Mouse (Mus musculus) thymus, adult 2 months (tissue): ENCODE measurements around the gene Fam160a2. TPM values are rescaled to one million over a fixed set of nuclear protein-coding genes. Genes with fewer than 3 reads are reported as not detected.

ENCODE experiments used
- DNase-seq: peaks from one replicate; pipeline ENCODE4 v3.0.0; 2021
- H3K27ac ChIP-seq: fragments of 200-500 bp; 2 replicates; pipeline ENCODE4 v1.5.1; 2012; ENCODE audit warnings: low read length, control low read depth; ENCODE audit not compliant: control insufficient read depth, insufficient read depth
- H3K27me3 ChIP-seq: fragments of 200-500 bp; 2 replicates; pipeline ENCODE4 v1.6.1; 2012; ENCODE audit warnings: mild to moderate bottlenecking, low read length, moderate library complexity, mixed read lengths; ENCODE audit not compliant: control insufficient read depth, insufficient read depth
- H3K36me3 ChIP-seq: fragments of 200-500 bp; 2 replicates; pipeline ENCODE4 v1.6.1; 2012; ENCODE audit warnings: mild to moderate bottlenecking, low read length, moderate library complexity; ENCODE audit not compliant: control insufficient read depth, insufficient read depth
- H3K4me1 ChIP-seq: fragments of 200-500 bp; replicated peaks from 2 replicates; pipeline ENCODE4 v1.6.1; 2012; ENCODE audit warnings: low read length; ENCODE audit not compliant: control insufficient read depth, insufficient read depth
- H3K4me3 ChIP-seq: fragments of 200-500 bp; 2 replicates; pipeline ENCODE4 v1.5.1; 2012; ENCODE audit warnings: mild to moderate bottlenecking, low read length, control low read depth, moderate library complexity; ENCODE audit not compliant: control insufficient read depth, insufficient read depth
- CTCF ChIP-seq: fragments of 200-500 bp; IDR thresholded peaks from 2 replicates; pipeline ENCODE4 v1.5.1; 2012; ENCODE audit warnings: mild to moderate bottlenecking, control low read depth, low read length, moderate library complexity, borderline replicate concordance; ENCODE audit not compliant: control insufficient read depth, poor library complexity, insufficient read depth; ENCODE audit errors: extremely low read depth
- POLR2A ChIP-seq: fragments of 200-500 bp; IDR thresholded peaks from 2 replicates; pipeline ENCODE4 v1.6.1; 2012; ENCODE audit warnings: mild to moderate bottlenecking, low read length, control low read depth, moderate library complexity; ENCODE audit not compliant: control insufficient read depth, poor library complexity, insufficient read depth; ENCODE audit errors: extremely low read depth
- WGBS: fragments of 180-500 bp; shearing (Covaris S2); methylation state at CpG from one replicate; pipeline ENCODE4 v1.1.7; 2018; 5-methylcytosine and 5-hydroxymethylcytosine counted together
- polyA plus RNA-seq: library from polyadenylated mRNA; depleted of rRNA; stranded (reverse); fragments of >200 nt; gene quantifications from 2 replicates; pipeline ENCODE4 v1.2.3, GENCODE M21; 2012; rRNA removed

The Fam160a2 gene
- polyA plus RNA-seq = 36.6 and 52.6 TPM in 2 replicates

- Histone ChIP-seq H3K4me1 (peaks cover 10% of the 10 kb centered on the region), H3K4me3 (peak within 1 kb of the TSS; percentile 67), H3K27me3 (no peaks in the 10 kb centered on the region), H3K36me3 (no peaks in the 10 kb centered on the region), H3K27ac (no peak within 1 kb of the TSS)
- DNase-seq = peak; percentile 97
- 1% methylated on average over 55 of the region's 55 CpGs for WGBS
- TF ChIP-seq CTCF = peak; percentile 47; the same call in 1 of the 2 replicates
- peak; percentile 35; the same call in 1 of the 2 replicates for TF ChIP-seq POLR2A
Measured at GRCm38 (mm10) chr7:105399935-105400624, at the start of gene Fam160a2. Fam160a2 (minus strand) TSS chr7:105400054.

DNA sequence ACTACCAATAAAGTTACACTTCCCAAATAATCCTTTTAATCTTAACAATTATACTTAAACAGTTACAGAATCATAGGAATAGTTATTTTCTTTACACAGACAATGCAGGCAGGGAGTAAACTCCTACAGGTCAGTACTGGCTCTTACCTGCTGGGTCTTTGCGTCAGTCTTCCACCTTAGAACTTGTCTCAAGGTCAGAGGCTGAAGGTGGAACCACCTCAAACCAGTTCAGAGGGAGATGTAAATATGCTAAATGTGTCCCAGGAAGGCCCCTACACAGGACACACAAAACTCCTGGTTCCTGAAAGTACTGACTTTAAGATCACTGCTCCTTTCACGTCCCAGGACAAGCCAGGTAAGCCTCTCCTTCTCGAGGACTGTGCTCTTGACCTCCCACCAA lies 45.2 kb upstream of the Fam160a2 start:
- Histone ChIP-seq H3K27ac (no peak overlapping the region), H3K36me3 (no peaks in the 10 kb centered on the region), H3K27me3 (no peaks in the 10 kb centered on the region), H3K4me3 (no peak overlapping the region), H3K4me1 (no peaks in the 10 kb centered on the region)
- no peak for TF ChIP-seq POLR2A
- TF ChIP-seq CTCF = no peak
- no peak for DNase-seq
- WGBS = 82% methylated on average over 3 of the region's 3 CpGs

GRCm38 (mm10) chr7:105441426-105441825 lies 41.6 kb upstream of the Fam160a2 start:
- 63% methylated on average over 4 of the region's 4 CpGs for WGBS
- H3K27ac ChIP-seq = no peak overlapping the region
- H3K27me3 ChIP-seq = no peaks in the 10 kb centered on the region
- no peak for DNase-seq
- TF ChIP-seq POLR2A (no peak), CTCF (no peak)
- no peak overlapping the region for H3K4me3 ChIP-seq
- H3K4me1 ChIP-seq = no peaks in the 10 kb centered on the region
- no peaks in the 10 kb centered on the region for H3K36me3 ChIP-seq

GRCm38 (mm10) chr7:105437979-105438772 lies 38.3 kb upstream of the Fam160a2 start:
- Histone ChIP-seq H3K27ac (no peak overlapping the region), H3K27me3 (no peaks in the 10 kb centered on the region), H3K4me1 (no peaks in the 10 kb centered on the region), H3K36me3 (no peaks in the 10 kb centered on the region), H3K4me3 (no peak overlapping the region)
- 90% methylated on average over 7 of the region's 7 CpGs for WGBS
- no peak for DNase-seq
- TF ChIP-seq CTCF (no peak), POLR2A (no peak)

DNA sequence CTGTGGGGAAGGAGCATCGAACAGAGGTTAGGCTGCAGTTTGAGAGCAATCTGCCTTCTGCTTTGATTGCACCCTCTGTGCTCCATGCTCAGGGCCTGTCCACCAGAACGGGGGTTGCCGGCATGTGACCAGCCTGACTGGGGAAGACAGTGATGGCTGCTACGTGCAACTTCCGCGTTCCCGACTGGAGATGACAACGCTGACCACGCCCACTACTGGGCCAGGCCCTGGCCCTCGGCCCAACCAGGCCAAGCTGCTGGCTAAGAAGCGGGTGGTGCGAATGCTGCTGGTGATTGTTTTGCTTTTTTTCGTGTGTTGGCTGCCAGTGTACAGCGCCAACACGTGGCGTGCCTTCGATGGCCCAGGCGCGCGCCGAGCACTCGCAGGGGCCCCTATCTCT lies 34.9 kb upstream of the Fam160a2 start:
- Histone ChIP-seq H3K27ac (no peak overlapping the region), H3K4me1 (no peaks in the 10 kb centered on the region), H3K36me3 (no peaks in the 10 kb centered on the region), H3K4me3 (no peak overlapping the region), H3K27me3 (no peaks in the 10 kb centered on the region)
- DNase-seq = no peak
- WGBS = 90% methylated on average over 22 of the region's 22 CpGs
- TF ChIP-seq POLR2A (no peak), CTCF (no peak)

- no peak overlapping the region for H3K4me3 ChIP-seq
- no peaks in the 10 kb centered on the region for H3K27me3 ChIP-seq
- no peak for DNase-seq
- no peak for TF ChIP-seq POLR2A
- TF ChIP-seq CTCF = no peak
- H3K36me3 ChIP-seq = no peaks in the 10 kb centered on the region
- no peak overlapping the region for H3K27ac ChIP-seq
- 87% methylated on average over 17 of the region's 17 CpGs for WGBS
- no peaks in the 10 kb centered on the region for H3K4me1 ChIP-seq
Measured at GRCm38 (mm10) chr7:105433859-105434258, 34.0 kb upstream of the Fam160a2 start.

- H3K4me1 ChIP-seq = no peaks in the 10 kb centered on the region
- no peaks in the 10 kb centered on the region for H3K36me3 ChIP-seq
- 63% methylated on average over 1 of the region's 1 CpGs for WGBS
- no peak for DNase-seq
- no peak overlapping the region for H3K4me3 ChIP-seq
- no peak overlapping the region for H3K27ac ChIP-seq
- TF ChIP-seq CTCF (no peak), POLR2A (no peak)
- no peaks in the 10 kb centered on the region for H3K27me3 ChIP-seq
Measured at GRCm38 (mm10) chr7:105432058-105432457, 32.2 kb upstream of the Fam160a2 start.
